Mouse (Mus musculus): ENCODE measurements around the gene Esam.

- TF ChIP-seq GATA1 (IDR thresholded peaks at IDR 0.05; ENCODE audit: borderline replicate concordance, low read length) = no peak
- TF ChIP-seq FLI1 (IDR thresholded peaks at IDR 0.05; ENCODE audit: low read length) = no peak
These were observed 31.6 kb upstream of the Esam start for GRCm38 (mm10) chr9:37496325-37496724.

Measured in megakaryocyte, embryonic 14.5 days (primary cell).